Comparison of ENCODE assay signal across 15 mouse cellular contexts in genomic region chr6:120644346-120645299, GRCm38 (mm10). TPM values are rescaled to one million over a fixed set of nuclear protein-coding genes. Genes with fewer than 3 reads are reported as not detected.
DNase-seq lines count a peak whose midpoint lies in the region; ATAC-seq and TF ChIP-seq lines count a peak whose summit lies in the region.
"Had no signal": no experiment of that assay in that cellular context is flagged by ENCODE, and none has a peak within 500 bp of the region (broad histone marks: within the 10 kb centered on the region; RNA-seq: fewer than 3 reads in every experiment).

No protein-coding gene starts in this region.

- H3K9ac ChIP-seq in limb, embryonic 14.5 days (ENCODE audit: low read depth, low read length, severe bottlenecking) = no peak overlapping the region
- no peak overlapping the region for H3K9ac ChIP-seq in embryonic facial prominence, embryonic 15.5 days
- H3K9ac ChIP-seq: forebrain, postnatal 0 days; liver, embryonic 13.5 days had no signal

- H3K27ac ChIP-seq in gastrocnemius, adult 2 months = peak overlapping the region; percentile 81
- H3K27ac ChIP-seq in limb, embryonic 14.5 days (replicated peaks; ENCODE audit: low read depth, low read length) = 0 out of 2 replicates have a peak overlapping the region, but pooled peaks have one; percentile 19
- no peak overlapping the region for H3K27ac ChIP-seq in limb, embryonic 10.5 days
- no peak overlapping the region for H3K27ac ChIP-seq in embryonic facial prominence, embryonic 15.5 days (replicated peaks)
- H3K27ac ChIP-seq: liver, embryonic 13.5 days had no signal

- 51% methylated on average over 23 of the region's 23 CpGs for WGBS in limb, embryonic 14.5 days
- WGBS in limb, embryonic 10.5 days = 64% methylated on average over 23 of the region's 23 CpGs
- 44% methylated on average over 23 of the region's 23 CpGs for WGBS in embryonic facial prominence, embryonic 15.5 days

- ATAC-seq in limb, embryonic 14.5 days (ENCODE audit: low FRiP score, low read depth) = no peak
- ATAC-seq in embryonic facial prominence, embryonic 15.5 days (ENCODE audit: insufficient number of reproducible peaks, low FRiP score, low TSS enrichment, low read depth) = 0 out of 2 replicates have a peak, but pooled peaks have one; percentile 19
- ATAC-seq in monocyte, adult 5-6 weeks (replicated peaks; ENCODE audit: insufficient number of reproducible peaks, low FRiP score, low TSS enrichment, poor library complexity, severe bottlenecking) = no peak
- ATAC-seq: forebrain, postnatal 0 days; hindbrain, embryonic 16.5 days; lung, postnatal 0 days had no signal

- DNase-seq in gastrocnemius, adult 2 months = peak; percentile 25
- no peak for DNase-seq in gastrocnemius, postnatal 4 days (ENCODE audit: low spot score in 2 of 2)
- DNase-seq in limb, embryonic 14.5 days (ENCODE audit: low spot score) = no peak
- DNase-seq in limb, embryonic 10.5 days (ENCODE audit: low spot score) = no peak
- DNase-seq in heart, postnatal 4 days = peak; percentile 12
- no peak for DNase-seq in cerebellum, adult 18-20 months
- DNase-seq: cerebellum, adult 11-12 months; forebrain, postnatal 0 days; liver, embryonic 13.5 days; right cerebral cortex, postnatal 14 days had no signal

- H3K4me1 ChIP-seq in limb, embryonic 14.5 days (ENCODE audit: control insufficient read depth, insufficient read depth, low read length) = no peaks in the 10 kb centered on the region
- peaks cover 8% of the 10 kb centered on the region for H3K4me1 ChIP-seq in limb, embryonic 10.5 days
- H3K4me1 ChIP-seq in embryonic facial prominence, embryonic 15.5 days = no peaks in the 10 kb centered on the region
- H3K4me1 ChIP-seq: liver, embryonic 13.5 days had no signal

- H3K4me3 ChIP-seq in gastrocnemius, adult 2 months = no peak overlapping the region
- H3K4me3 ChIP-seq in limb, embryonic 14.5 days (replicated peaks; ENCODE audit: low read length) = no peak overlapping the region
- H3K4me3 ChIP-seq in limb, embryonic 10.5 days = no peak overlapping the region
- no peak overlapping the region for H3K4me3 ChIP-seq in embryonic facial prominence, embryonic 15.5 days (replicated peaks)
- H3K4me3 ChIP-seq: liver, embryonic 13.5 days; myocyte had no signal

- TF ChIP-seq CTCF in gastrocnemius, adult 2 months (IDR thresholded peaks at IDR 0.05) = no peak

- intact Hi-C loops in gastrocnemius, adult 2 months (cut with DNase I) = no loop called here

- no peak for TF ChIP-seq POLR2A in limb, embryonic 14.5 days (IDR thresholded peaks at IDR 0.05; ENCODE audit: borderline replicate concordance, extremely low read depth, insufficient read depth, insufficient read length)

- H3K36me3 ChIP-seq in limb, embryonic 14.5 days (ENCODE audit: control insufficient read depth, insufficient read depth, low read length) = no peaks in the 10 kb centered on the region
- H3K36me3 ChIP-seq in limb, embryonic 10.5 days = no peaks in the 10 kb centered on the region
- no peaks in the 10 kb centered on the region for H3K36me3 ChIP-seq in embryonic facial prominence, embryonic 15.5 days
- H3K36me3 ChIP-seq: liver, embryonic 13.5 days had no signal

- no peaks in the 10 kb centered on the region for H3K27me3 ChIP-seq in limb, embryonic 14.5 days (ENCODE audit: control insufficient read depth, insufficient read depth, low read length)
- no peaks in the 10 kb centered on the region for H3K27me3 ChIP-seq in limb, embryonic 10.5 days (ENCODE audit: low read depth, poor library complexity, severe bottlenecking)
- no peaks in the 10 kb centered on the region for H3K27me3 ChIP-seq in embryonic facial prominence, embryonic 15.5 days
- H3K27me3 ChIP-seq: liver, embryonic 13.5 days had no signal

- H3K4me2 ChIP-seq in limb, embryonic 14.5 days (replicated peaks; ENCODE audit: low read depth, low read length, severe bottlenecking) = no peak overlapping the region
- no peak overlapping the region for H3K4me2 ChIP-seq in embryonic facial prominence, embryonic 15.5 days (replicated peaks)
- H3K4me2 ChIP-seq: liver, embryonic 13.5 days had no signal

- no peaks in the 10 kb centered on the region for H3K9me3 ChIP-seq in limb, embryonic 14.5 days (ENCODE audit: control insufficient read depth, low read length)
- no peaks in the 10 kb centered on the region for H3K9me3 ChIP-seq in limb, embryonic 10.5 days (replicated peaks)
- H3K9me3 ChIP-seq in embryonic facial prominence, embryonic 15.5 days (replicated peaks) = no peaks in the 10 kb centered on the region
- H3K9me3 ChIP-seq: liver, embryonic 13.5 days had no signal

RNA-seq across cellular contexts. Expression of gene Cecr2, which starts 21.5 kb away (rescaled TPM):
- total RNA-seq in gastrocnemius, adult 2 months (2021) = 10 to 100 TPM in 1 of 2 experiments, 1 to 10 TPM in 1; 9.1 to 17.0 TPM
- 10 to 100 TPM; 14.4 to 18.9 TPM for total RNA-seq in gastrocnemius, postnatal 4 days (2021)
- 4.8 and 6.1 TPM in 2 replicates for polyA plus RNA-seq in limb, embryonic 14.5 days (2012; rRNA removed)
- 3.0 and 4.1 TPM in 2 replicates for polyA plus RNA-seq in limb, embryonic 14.5 days (2014; fragmentation: Nextera tagmentation; extraction: Ambion mirVana)
- polyA plus RNA-seq in limb, embryonic 10.5 days (2016; fragmentation: Nextera tagmentation; extraction: Ambion mirVana) = 12.7 and 17.5 TPM in 2 replicates
- 2.9 and 3.4 TPM in 2 replicates for polyA plus RNA-seq in embryonic facial prominence, embryonic 15.5 days (2015; fragmentation: Nextera tagmentation; extraction: Ambion mirVana)
- 1 to 10 TPM; 8.0 to 9.5 TPM for total RNA-seq in heart, postnatal 4 days (2021)
- 1.5 to 4.0 TPM (median 3.3 TPM) in 3 replicates for total RNA-seq in monocyte, adult 5-6 weeks (2017)

Comparison
In these comparisons a context has a peak if more than half of its experiments do, and no peak if none do; other contexts are left out.
1. DNase-seq: peak in gastrocnemius, adult 2 months (single experiment) and heart, postnatal 4 days (single experiment); none in gastrocnemius, postnatal 4 days (0 of 2), limb, embryonic 14.5 days (single experiment), limb, embryonic 10.5 days (single experiment) and cerebellum, adult 18-20 months (0 of 2).
2. H3K27ac ChIP-seq: peak in gastrocnemius, adult 2 months (single experiment) and limb, embryonic 14.5 days (single experiment); none in limb, embryonic 10.5 days (single experiment) and embryonic facial prominence, embryonic 15.5 days (single experiment).